Mouse (Mus musculus): ENCODE data around the gene Ier2.
"Not testable (repeated sequence)": the region's sequence is repeated elsewhere in the genome, so short reads cannot be mapped to it uniquely, and the experiment has no call there.

Gene Ier2

DNA sequence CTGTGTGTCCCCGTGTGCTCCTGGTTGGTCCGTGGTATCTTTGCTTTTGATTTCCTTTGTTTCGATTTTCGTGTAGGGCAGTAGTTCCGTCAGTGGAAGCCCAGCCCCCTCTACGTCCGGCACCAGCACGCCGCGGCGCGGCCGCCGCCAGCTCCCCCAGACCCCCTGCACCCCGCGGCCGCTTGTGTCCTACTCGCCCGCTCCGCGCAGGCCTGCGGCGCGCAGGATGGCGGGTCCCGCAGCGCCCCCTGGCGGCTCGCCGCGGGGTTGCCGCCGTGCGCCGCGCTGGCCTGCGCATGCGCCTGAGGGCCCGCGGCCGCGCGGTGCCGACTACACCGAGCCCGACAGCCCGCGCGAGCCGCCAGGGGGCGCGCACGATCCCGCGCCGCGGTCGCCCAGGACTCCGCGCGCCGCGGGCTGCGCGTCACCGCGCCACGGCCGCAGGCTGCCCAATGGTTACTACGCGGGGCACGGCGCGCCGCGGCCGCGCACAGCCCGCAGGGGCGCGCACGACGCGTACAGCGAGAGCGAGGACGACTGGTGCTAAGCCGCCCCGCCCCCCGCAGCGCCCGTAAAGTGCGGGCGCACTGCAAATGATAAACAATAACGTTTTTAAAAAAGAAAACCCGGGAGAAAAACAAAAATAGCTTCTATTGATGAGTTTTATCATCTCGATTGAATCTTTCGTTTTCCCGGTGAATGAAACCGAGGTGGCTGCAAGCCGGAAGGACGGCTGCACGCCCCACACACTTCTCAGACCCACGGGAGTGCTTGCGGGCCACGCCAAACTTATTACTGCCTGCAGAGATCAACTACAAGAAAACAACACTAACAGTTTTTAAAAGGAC, 23.3 kb downstream of the Ier2 start:
- peak; percentile 80 for DNase-seq (ENCODE audit: low spot score)

DNA sequence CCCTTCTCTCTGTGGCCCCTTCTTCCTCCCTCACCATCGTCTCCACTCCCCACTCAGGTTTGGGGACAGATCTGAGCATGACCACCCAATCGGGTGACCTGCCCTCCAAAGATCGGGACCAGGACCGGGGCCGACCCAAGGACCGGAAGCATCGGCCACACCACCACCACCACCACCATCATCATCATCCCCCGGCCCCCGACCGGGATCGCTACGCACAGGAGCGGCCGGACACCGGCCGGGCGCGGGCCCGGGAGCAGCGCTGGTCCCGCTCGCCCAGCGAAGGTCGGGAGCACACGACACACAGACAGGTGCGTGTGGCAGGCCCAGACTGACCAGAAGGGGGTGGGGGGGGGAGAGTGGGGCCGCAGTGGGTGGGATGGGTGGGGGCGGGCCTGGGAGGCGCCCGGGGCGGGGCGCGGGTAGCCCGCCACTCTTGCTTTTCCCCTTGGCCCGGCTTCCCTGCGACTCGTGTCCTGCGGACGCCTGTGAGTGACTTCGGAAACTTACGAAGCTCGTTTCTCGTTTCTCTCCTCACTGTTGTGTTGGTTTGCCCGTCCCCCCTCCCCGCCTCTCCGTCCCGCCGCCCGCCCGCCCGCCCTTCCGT, 24.0 kb downstream of the Ier2 start:
- DNase-seq (ENCODE audit: low spot score), result no peak

DNA sequence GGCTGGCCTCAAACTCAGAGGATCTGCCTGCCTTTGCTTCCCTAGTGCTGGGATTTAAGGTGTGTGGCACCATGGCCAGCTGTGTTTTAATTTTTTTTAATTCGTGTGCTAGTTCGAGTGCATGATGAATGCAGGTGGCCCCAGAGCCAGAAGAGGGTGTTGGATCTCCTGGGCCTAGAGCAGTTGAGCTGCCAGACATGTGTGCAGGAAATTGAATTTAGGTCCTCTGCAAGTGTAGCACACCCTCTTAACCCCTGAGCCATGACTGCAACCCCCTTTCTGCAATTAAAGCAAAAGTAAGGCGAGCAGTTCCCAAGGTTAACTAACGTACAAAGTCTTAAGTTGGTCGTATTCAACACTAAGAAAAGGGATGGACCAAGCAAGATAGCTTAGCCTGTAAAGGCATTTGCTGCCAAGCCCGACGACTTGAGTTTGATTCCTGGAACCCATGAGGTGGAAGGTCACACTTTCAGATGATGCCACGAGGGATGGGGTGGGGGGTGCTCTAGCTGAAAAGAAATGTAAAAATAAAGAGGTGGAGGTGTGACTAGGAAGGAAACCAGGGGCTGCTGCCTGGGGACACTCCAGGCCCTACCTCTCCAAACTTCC, 24.6 kb downstream of the Ier2 start:
- DNase-seq (ENCODE audit: low spot score), result no peak

DNA sequence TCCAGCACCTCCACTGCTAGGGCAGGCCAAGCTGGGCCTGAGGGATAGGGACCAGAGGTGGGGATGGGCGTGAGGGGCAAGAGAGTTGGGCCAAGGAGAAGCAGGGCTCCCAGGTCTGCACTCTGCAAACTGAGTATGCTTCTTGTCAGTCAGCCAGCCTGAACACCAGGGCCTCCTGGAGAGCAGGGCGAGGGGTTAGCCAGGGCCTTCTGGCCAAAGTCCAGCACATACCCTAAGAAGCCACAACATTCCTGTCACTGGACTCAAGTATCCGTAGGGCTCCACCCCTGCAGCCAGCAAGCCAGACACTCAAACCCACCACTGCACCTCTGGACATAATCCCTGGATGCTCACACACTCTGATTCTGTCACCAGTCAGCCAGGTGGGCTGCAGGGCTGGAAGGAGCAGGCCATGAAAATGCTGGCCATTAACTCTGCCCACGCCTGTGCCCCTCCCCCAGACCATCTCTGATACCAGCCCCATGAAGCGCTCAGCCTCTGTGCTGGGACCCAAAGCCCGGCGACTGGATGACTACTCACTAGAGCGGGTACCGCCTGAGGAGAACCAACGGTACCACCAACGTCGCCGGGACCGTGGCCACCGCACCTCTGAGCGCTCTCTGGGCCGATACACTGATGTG, 26.5 kb downstream of the Ier2 start:
- no peak for DNase-seq (ENCODE audit: low spot score)

DNA sequence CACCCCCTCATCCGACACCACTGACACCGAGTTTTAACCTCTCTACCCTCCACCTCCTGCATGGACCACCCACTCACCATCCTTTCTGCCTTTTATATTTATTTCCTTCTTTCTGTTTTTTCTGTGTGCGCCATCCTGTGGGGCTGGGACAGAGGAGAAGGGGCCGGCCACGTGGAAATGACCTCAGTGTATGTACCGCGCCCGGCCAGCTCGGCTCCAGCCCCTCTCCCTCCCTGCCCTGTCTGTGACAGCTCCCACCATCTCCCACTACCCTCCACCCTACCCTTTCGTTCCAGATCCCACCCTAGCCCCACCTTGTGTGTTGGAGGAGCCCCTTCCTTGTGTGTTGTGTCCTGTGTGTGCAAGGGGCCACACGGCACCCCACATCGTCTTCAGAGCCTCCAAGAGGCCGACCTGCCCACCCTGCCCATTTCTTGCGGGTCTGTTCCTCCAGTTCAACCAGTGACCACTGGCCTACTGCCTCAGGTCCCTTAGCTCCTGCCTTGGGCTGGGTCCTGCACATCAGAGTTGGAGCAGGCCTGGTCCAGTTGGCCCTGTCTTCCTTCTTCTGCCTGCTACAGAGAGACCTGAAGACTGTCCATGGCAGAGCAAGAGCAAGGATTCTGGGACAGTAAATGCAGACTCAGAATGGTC, 27.1 kb downstream of the Ier2 start:
- no peak for DNase-seq (ENCODE audit: low spot score)

DNA sequence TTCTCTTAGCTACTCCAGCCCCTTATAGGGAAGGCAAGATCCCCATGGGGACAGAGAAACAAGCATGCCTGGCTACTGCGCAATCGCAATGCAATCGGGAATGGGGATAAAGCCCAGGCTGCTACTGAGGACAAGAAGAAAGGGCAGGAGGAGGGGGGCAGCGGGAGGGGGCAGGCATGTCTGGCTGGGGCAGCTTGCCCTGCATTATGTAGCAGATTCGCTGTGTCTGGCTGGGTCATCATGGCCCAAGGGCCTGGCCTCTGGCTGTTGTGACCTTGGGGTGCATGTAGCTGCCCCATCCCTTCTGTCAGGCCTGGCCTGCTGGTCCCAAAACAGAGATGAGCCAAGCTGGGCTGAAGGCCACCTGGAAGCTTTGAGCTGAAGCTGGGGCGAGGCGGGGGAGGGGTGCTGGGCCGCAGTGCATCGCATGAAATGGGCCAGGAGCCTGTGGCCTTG, 27.8 kb downstream of the Ier2 start:
- DNase-seq (ENCODE audit: low spot score), result no peak

DNA sequence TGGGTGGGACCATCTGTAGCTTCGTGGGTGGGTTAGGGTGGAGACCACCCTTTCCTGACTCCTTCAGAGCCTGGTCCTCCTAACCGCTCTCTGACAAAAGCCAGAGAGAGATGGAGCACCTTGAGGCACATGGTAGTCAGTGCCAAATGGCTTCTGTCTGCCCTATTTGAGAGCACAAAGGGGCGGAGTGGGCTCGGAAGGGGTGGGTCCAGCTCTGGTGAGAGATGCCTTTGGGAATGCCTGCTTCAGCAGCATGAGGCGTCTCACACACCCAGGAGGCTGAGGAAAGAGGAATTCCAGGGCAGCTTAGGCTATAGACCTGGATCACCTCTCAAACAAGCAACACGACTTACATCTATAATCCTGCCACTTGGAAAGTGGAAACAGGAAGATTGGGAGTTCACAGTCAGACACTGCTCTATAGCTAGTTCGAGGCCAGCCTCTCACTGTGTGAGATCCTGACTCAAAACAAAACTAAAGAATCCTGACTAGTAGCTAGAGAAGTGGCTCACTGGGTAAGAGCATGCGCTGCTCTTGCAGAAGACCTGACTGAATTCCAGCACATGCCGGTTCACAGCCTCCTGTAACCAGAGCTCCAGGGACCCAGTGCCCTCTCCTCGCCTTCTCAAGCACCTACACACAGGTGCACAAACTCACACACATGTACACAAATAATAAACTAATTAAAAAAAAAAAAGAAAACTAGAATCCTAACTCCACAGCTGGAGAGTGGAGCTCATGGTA, 28.6 kb downstream of the Ier2 start:
- DNase-seq (ENCODE audit: low spot score), result no peak

DNA sequence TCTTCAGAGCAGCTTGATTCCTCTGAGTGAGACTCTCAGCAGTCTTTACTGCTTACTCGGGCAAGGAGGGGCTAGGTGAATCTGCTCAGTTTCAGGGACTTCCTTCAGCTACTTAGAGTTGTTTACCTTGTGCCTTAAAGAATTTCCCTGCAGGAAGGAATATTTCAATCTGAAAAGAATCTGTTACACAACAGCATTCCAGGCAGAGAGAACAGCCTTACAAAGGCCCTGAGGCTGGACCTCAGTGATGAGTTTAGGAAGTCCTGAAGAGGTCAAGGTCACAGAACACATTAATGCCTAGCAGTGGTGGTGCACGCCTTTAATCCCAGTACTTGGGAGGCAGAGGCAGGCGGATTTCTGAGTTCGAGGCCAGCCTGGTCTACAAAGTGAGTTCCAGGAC, 30.8 kb downstream of the Ier2 start:
- DNase-seq (ENCODE audit: low spot score), result no peak

DNA sequence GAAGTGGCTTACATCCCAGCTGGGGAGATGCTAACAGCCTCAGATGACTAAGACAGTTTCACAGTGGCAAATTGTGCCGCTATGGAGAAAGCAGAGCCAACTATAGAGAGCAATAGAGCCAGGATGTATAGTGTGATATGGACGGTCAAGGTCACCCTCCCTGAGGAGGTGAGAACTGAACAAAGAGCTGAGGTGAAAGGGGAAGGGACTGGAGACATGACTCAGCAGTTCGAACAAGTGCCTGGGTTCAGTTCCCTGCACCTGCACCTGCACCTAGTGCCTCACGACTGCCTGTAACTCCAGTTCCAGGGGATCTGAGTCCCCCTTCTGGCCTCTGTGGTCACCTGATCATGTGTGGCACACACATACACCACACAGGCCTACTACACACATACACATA, 32.5 kb downstream of the Ier2 start:
- DNase-seq (ENCODE audit: low spot score), result no peak

DNA sequence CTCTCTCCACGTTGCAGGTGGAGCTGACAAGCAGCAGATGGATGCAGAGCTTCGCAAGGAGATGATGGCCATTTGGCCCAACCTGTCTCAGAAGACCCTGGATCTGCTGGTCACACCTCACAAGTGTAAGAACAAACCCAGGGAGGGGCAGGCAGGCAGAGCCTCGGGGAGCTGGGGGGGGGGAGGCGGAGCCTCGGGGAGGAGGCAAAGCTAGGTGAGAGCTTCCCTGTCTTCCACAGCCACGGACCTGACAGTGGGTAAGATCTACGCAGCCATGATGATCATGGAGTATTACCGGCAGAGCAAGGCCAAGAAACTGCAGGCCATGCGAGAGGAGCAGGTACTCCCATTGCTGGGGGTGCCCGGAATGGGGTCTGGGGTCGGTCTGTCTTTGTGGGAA, 33.1 kb downstream of the Ier2 start:
- no peak for DNase-seq (ENCODE audit: low spot score)

DNA sequence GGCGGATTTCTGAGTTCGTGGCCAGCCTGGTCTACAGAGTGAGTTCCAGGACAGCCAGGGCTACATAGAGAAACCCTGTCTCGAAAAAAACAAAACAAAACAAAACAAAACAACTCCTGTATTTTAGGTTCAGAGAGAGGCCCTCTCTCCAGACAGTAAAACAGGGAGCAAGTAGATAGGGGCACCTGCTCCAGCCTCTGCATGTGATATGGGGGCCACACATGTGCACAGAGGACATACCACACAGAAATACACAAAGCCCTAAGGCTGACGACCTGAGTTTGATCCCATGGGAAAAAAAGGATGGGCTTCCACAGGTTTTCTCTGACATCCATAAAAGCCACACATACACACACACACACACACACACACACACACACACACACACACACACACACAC, 39.2 kb downstream of the Ier2 start:
- DNase-seq (ENCODE audit: low spot score), result not testable (repeated sequence)

DNA sequence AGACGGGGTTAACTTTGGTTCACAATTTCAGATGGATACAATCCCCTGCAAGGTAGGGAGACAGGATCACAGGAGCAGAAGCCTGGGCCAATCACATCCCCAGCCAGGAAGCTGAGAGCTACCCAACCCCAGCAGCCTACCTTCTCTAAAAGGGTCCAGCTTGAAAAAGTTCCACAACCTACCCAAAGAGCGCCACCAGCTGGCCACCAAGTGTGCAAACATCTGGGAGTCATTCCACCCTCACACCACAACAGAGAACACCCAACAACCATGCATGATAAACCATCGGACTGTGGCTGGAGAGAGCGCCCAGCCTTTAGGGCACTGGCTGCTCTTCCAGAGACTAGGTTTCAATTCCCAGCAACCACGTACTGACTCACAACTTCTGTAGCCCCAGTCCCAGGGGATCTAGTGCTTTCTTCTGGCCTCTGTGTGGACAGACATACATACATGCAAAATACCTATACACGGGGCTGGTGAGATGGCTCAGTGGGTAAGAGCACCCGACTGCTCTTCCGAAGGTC, 41.5 kb downstream of the Ier2 start:
- DNase-seq (ENCODE audit: low spot score), result no peak

DNA sequence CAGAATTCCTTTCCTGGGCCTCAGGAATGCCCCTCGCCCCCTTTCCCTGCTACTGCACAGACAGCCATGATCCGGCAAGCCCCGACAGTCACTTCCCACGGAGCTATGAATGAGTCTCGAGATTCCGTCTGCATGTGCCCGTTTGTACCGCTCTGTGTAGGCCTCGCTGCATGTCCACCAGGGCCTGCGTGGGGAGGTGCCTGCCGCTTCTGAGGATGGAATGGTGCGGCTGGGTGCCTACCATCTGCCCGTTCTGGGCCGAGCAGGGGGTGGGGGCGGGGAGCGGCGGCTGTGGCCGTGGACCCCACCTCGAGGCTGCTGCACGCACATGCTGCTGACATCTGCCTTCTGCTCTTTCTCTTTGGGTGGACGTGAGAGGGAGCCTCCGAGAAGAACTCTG, 45.6 kb downstream of the Ier2 start:
- no peak for DNase-seq (ENCODE audit: low spot score)

DNA sequence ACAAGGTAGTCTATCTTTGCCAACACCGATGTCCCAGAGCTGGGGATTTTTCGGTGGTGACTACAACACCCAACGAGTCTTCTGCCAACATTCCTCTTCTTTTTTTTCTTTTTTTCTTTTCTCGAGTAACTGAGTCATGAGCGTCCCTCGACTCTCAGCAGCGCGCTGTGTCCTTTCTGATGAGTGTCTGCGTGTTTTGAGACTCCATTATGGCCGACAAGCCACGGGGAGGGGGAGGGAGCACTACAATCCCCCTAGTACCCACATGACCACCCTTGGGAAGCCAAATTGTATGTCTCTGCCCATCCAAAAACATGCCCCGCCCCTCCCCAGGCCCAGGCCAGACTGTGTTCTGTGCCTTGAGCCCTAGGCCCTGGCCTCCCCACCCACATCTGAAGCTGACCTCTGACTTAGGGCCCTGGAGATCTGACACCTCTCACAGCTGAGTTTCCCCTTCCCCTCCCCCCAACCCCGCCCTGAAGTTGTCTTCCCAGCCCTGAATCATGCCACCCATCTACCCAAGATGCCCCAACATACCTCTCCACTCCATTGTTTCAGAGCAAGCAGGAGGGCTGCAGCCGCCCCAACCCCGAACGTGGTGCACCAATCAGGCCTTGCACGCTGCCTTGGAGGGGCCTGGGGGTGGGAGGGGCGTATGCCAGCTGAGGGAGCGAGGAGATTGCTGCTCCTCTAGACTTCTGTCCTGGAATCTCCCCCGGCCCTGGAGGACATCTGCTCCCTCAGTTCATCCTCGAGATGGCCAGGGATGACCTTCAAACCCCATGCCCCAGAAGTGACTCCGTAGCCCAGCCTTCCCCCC, 46.8 kb downstream of the Ier2 start:
- DNase-seq (ENCODE audit: low spot score), result no peak

DNA sequence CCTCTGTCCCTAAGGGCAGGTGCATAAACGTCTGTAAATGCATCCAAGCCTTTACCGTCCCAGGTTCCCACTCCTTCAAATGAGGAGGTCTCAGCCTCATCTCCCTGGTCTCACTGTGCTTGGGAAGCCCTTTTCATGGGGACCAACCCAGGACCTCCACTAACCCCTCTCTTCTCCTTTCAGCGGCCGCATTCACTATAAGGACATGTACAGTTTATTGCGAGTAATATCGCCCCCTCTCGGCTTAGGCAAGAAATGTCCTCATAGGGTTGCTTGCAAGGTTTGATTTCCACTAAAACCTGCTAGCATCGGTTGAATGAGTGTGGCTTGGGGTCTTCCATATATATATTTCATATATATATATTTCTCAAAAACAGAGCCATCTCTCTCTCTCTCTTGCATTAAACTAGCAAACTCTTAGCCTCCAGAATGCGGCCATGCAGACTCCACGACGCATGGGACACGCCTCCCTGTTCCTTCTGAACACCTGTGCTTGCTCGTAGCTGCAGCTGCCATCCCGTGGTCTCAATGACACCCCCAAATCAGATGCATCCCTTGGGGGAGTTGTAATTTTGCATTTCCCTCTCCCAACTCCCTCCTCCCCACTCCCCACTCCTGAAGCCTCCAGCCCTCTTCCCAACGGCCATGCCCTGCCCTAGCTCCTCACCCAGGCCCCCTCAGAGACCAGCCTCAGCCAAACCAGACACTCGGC, 48.0 kb downstream of the Ier2 start:
- DNase-seq (ENCODE audit: low spot score), result no peak

All from ovary, postnatal 10 days (tissue).